Mouse (Mus musculus): ENCODE results near the gene Wnt3a. TPM values are rescaled to one million over a fixed set of nuclear protein-coding genes. Genes with fewer than 3 reads are reported as not detected.
A peak's percentile ranks its signal among the peaks of the same experiment; 100 is the strongest.

Wnt3a gene
- polyA plus RNA-seq, 1 experiment, result not detected

- no peaks in the 10 kb centered on the region for H3K27me3 ChIP-seq (ENCODE audit: control insufficient read depth, insufficient read depth, insufficient read length)
- peaks cover 2% of the 10 kb centered on the region for H3K36me3 ChIP-seq (ENCODE audit: control insufficient read depth, insufficient read depth)
- peak overlapping the region; percentile 69 for H3K4me3 ChIP-seq
- TF ChIP-seq MYOD1 (IDR thresholded peaks at IDR 0.05; ENCODE audit: control insufficient read depth in 1 of 3, insufficient read length in 2 of 3, low read depth in 2 of 3) (no peak), SRF (IDR thresholded peaks at IDR 0.05; ENCODE audit: control insufficient read depth, insufficient read length, low read depth) (no peak), TCF3 (IDR thresholded peaks at IDR 0.05; ENCODE audit: insufficient read length, low read depth) (no peak), E2F4 (IDR thresholded peaks at IDR 0.05; ENCODE audit: insufficient read depth) (no peak), POLR2A (IDR thresholded peaks at IDR 0.05; ENCODE audit: insufficient read length, low read depth) (no peak), CEBPB (IDR thresholded peaks at IDR 0.05; ENCODE audit: insufficient read depth, poor library complexity, severe bottlenecking) (no peak)
- H3ac ChIP-seq (ENCODE audit: control insufficient read depth, insufficient read length), result no peak overlapping the region
- H3K4me2 ChIP-seq (ENCODE audit: low read depth), result peak overlapping the region; percentile 83
- peaks cover 5% of the 10 kb centered on the region for H3K79me2 ChIP-seq (ENCODE audit: control insufficient read depth, insufficient read depth)
Measured at GRCm38 (mm10) chr11:59201216-59202002, 89.1 kb downstream of the Wnt3a start.

Other genes with a start within 250 kb of the Wnt3a start
- gene Obscn, start 154.3 kb downstream of the Wnt3a start, polyA plus RNA-seq (2012; fragmentation: generic; extraction: Trizol), result 25.0 TPM
- gene Iba57, start 127.0 kb downstream of the Wnt3a start, polyA plus RNA-seq (2012; fragmentation: generic; extraction: Trizol), result 3.8 TPM
- 0.04 TPM for gene Gjc2, start 107.5 kb downstream of the Wnt3a start, polyA plus RNA-seq (2012; fragmentation: generic; extraction: Trizol)
- gene Guk1, start 98.5 kb downstream of the Wnt3a start, polyA plus RNA-seq (2012; fragmentation: generic; extraction: Trizol), result 63.5 TPM
- 36.0 TPM for gene Mrpl55, start 88.3 kb downstream of the Wnt3a start, polyA plus RNA-seq (2012; fragmentation: generic; extraction: Trizol)
- 13.3 TPM for gene 2310033P09Rik, start 82.4 kb downstream of the Wnt3a start, polyA plus RNA-seq (2012; fragmentation: generic; extraction: Trizol)
- 500 TPM for gene Arf1, start 62.5 kb downstream of the Wnt3a start, polyA plus RNA-seq (2012; fragmentation: generic; extraction: Trizol)
- 11.6 TPM for gene Wnt9a, start 16.2 kb upstream of the Wnt3a start, polyA plus RNA-seq (2012; fragmentation: generic; extraction: Trizol)
- gene Prss38, start 84.9 kb upstream of the Wnt3a start, polyA plus RNA-seq (2012; fragmentation: generic; extraction: Trizol), result not detected
- 4.5 TPM for gene Jmjd4, start 159.3 kb upstream of the Wnt3a start, polyA plus RNA-seq (2012; fragmentation: generic; extraction: Trizol)
- 67.2 TPM for gene Snap47, start 160.4 kb upstream of the Wnt3a start, polyA plus RNA-seq (2012; fragmentation: generic; extraction: Trizol)
- gene Zfp867, start 181.7 kb upstream of the Wnt3a start, polyA plus RNA-seq (2012; fragmentation: generic; extraction: Trizol), result 1.3 TPM
- 26.4 TPM for gene Zkscan17, start 236.0 kb upstream of the Wnt3a start, polyA plus RNA-seq (2012; fragmentation: generic; extraction: Trizol)